Mouse (Mus musculus): Measurements from ENCODE around the gene L3mbtl2. TPM values are rescaled to one million over a fixed set of nuclear protein-coding genes. Genes with fewer than 3 reads are reported as not detected.

L3mbtl2 gene
- polyA plus RNA-seq, 1 experiment from 2014 or later = 9.2 TPM

DNA sequence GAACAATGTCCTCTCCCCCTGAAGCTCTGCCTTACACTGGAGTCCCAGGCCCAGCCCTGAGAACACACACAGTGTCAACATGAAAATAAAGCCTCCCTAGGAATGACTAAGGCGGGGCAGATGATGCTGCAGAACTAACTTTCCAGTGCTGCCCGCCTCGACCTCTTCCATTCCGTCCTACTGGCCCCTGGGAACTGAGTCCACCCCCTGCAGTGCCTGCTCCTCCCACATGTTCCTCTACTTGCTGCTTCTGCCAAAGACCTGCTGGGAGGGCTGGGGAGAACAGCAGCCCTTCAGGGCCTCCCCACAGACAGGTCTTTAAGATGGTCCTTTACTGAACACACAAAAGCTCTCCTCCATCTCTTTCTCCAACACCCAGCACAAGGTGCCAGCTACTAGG is 47.1 kb downstream of the L3mbtl2 start:
- Histone ChIP-seq H3K36me3 (ENCODE audit: control insufficient read depth, insufficient read depth, low read length) (peaks cover 45% of the 10 kb centered on the region), H3K4me2 (replicated peaks; ENCODE audit: low read depth) (no peak overlapping the region), H3K4me1 (replicated peaks; ENCODE audit: control insufficient read depth, insufficient read depth) (no peaks in the 10 kb centered on the region), H3K27ac (replicated peaks) (no peak overlapping the region), H3K27me3 (ENCODE audit: control insufficient read depth, insufficient read depth, low read length) (no peaks in the 10 kb centered on the region), H3K4me3 (ENCODE audit: low read depth, low read length) (no peak overlapping the region), H3K9ac (ENCODE audit: low read length) (no peak overlapping the region), H3K9me3 (ENCODE audit: control insufficient read depth, low read length) (no peaks in the 10 kb centered on the region)
- ATAC-seq (ENCODE audit: low FRiP score, low TSS enrichment) = peak; percentile 47; the same call in 1 of the 2 replicates
- TF ChIP-seq EP300 (optimal IDR thresholded peaks at IDR 0.05) = no peak
- no peak for TF ChIP-seq CTCF (IDR thresholded peaks at IDR 0.05; ENCODE audit: low read depth)
- no peak for DNase-seq (ENCODE audit: low spot score)
- 63% methylated on average over 4 of the region's 4 CpGs for WGBS

DNA sequence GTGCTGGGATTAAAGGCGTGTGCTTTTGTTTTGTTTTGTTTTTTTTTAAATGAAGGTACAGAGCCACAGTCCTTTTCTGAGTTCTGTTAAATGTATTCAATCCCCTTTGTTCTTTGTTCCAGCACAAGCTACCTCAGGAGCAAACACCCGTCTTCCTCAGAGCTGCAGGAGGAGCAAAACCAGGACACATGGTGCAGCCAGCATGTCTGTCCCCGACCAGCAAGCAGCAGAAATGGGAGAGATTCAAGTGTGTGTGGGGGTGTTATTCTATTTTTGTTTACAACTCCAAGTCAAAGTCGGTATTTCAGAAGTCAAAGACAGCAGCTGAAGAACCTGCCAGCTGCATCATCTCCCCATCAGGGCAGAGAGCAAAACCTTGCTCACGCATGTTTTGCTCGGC is 50.1 kb downstream of the L3mbtl2 start:
- Histone ChIP-seq H3K27me3 (ENCODE audit: control insufficient read depth, insufficient read depth, low read length) (no peaks in the 10 kb centered on the region), H3K9me3 (ENCODE audit: control insufficient read depth, low read length) (no peaks in the 10 kb centered on the region), H3K4me3 (ENCODE audit: low read depth, low read length) (no peak overlapping the region), H3K9ac (ENCODE audit: low read length) (no peak overlapping the region), H3K4me2 (replicated peaks; ENCODE audit: low read depth) (no peak overlapping the region), H3K4me1 (replicated peaks; ENCODE audit: control insufficient read depth, insufficient read depth) (no peaks in the 10 kb centered on the region), H3K27ac (replicated peaks) (no peak overlapping the region), H3K36me3 (ENCODE audit: control insufficient read depth, insufficient read depth, low read length) (peaks cover 56% of the 10 kb centered on the region)
- no peak for DNase-seq (ENCODE audit: low spot score)
- 76% methylated on average over 6 of the region's 6 CpGs for WGBS
- ATAC-seq (ENCODE audit: low FRiP score, low TSS enrichment) = no peak
- TF ChIP-seq EP300 (optimal IDR thresholded peaks at IDR 0.05) = no peak
- no peak for TF ChIP-seq CTCF (IDR thresholded peaks at IDR 0.05; ENCODE audit: low read depth)

DNA sequence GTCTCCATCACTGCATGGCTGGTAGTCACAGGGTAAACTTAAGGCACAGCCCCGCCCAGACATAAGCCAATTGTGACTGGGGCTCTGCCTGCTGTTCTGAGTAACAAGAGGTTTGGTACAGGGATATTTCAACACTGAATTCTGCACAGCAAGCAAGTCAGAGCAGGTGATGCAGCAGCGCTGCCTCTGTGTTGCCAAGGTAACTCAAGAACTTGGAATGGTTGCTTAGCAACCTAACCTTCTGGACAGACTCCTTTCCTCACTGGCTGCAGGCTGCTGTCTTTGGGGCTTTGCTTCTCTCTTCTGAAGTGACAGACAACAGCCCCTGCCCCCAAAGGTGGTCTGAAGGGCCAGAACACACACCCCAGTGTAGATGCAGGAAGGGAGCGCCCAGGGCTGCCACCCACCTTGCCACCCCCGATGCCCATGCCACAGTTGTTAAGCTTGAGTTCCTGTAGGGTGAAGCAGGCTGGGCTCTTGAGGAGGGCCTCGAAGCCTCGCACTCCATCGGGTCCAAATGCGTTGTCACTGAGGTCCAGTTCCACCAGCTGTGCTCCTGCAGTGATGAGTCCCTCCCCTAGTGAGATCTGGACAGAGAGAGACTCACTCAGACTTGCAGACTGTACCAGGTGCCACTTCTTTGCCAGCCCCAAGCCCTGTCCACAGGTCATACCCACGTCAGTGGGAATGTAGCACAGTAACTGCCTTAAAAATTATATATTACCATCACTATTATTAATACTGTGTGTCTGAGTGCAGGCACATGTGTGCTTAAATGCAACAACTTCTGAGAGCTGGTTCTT is 54.8 kb downstream of the L3mbtl2 start:
- Histone ChIP-seq H3K27me3 (ENCODE audit: control insufficient read depth, insufficient read depth, low read length) (no peaks in the 10 kb centered on the region), H3K36me3 (ENCODE audit: control insufficient read depth, insufficient read depth, low read length) (peaks cover 55% of the 10 kb centered on the region), H3K4me2 (replicated peaks; ENCODE audit: low read depth) (no peak overlapping the region), H3K4me3 (ENCODE audit: low read depth, low read length) (no peak overlapping the region), H3K4me1 (replicated peaks; ENCODE audit: control insufficient read depth, insufficient read depth) (no peaks in the 10 kb centered on the region), H3K9ac (ENCODE audit: low read length) (no peak overlapping the region), H3K9me3 (ENCODE audit: control insufficient read depth, low read length) (no peaks in the 10 kb centered on the region), H3K27ac (replicated peaks) (no peak overlapping the region)
- DNase-seq (ENCODE audit: low spot score) (no peak), ATAC-seq (ENCODE audit: low FRiP score, low TSS enrichment) (no peak)
- WGBS = 86% methylated on average over 9 of the region's 9 CpGs
- no peak for TF ChIP-seq CTCF (IDR thresholded peaks at IDR 0.05; ENCODE audit: low read depth)
- TF ChIP-seq EP300 (optimal IDR thresholded peaks at IDR 0.05) = no peak

DNA sequence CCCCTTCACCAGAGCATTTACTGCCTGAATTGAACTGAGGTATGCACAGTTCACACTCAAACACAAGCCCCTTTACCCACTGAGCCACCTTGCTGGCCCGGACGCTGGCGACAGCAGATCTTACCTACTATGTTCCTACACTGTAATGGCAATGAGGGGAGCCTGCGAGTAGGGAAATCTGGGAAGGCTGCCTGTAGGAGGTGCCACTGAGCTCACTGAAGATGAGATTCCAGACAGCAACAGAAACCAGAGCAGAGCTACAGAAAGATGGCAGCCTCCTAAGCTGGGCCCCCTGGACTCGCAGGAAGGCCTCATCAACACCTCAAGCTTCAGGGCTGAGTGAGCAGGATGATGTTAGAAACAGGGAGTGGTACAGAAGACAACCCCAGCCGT is 55.4 kb downstream of the L3mbtl2 start:
- TF ChIP-seq CTCF (IDR thresholded peaks at IDR 0.05; ENCODE audit: low read depth) (0 out of 2 replicates have a peak, but pooled peaks have one; percentile 11), EP300 (optimal IDR thresholded peaks at IDR 0.05) (no peak)

DNA sequence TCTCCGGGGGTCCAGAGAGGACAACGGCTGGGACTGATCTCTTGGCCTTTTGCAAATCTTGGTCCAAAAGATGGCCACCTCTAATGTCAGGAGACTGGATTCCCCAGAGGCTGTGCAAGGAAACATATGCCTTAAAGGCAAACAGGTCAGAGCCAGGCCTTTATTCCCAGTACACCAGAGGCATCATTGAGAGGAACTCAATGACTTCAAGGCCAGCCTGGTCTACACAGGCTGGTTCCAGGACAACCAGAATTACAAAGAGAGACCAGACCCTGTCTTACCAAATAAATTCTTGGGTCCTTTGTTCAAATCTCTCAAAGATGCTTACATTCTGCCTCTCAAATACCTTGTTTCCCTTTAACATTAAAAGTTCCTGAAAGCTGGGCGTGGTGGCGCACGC is 58.7 kb downstream of the L3mbtl2 start:
- no peak for TF ChIP-seq CTCF (IDR thresholded peaks at IDR 0.05; ENCODE audit: low read depth)
- no peaks in the 10 kb centered on the region for H3K27me3 ChIP-seq (ENCODE audit: control insufficient read depth, insufficient read depth, low read length)
- DNase-seq (ENCODE audit: low spot score) (no peak), ATAC-seq (ENCODE audit: low FRiP score, low TSS enrichment) (no peak)
- no peak overlapping the region for H3K4me3 ChIP-seq (ENCODE audit: low read depth, low read length)
- peaks cover 37% of the 10 kb centered on the region for H3K36me3 ChIP-seq (ENCODE audit: control insufficient read depth, insufficient read depth, low read length)
- no peak overlapping the region for H3K4me2 ChIP-seq (replicated peaks; ENCODE audit: low read depth)
- H3K4me1 ChIP-seq (replicated peaks; ENCODE audit: control insufficient read depth, insufficient read depth) = no peaks in the 10 kb centered on the region
- WGBS = 95% methylated on average over 5 of the region's 5 CpGs
- no peak overlapping the region for H3K27ac ChIP-seq (replicated peaks)
- no peak overlapping the region for H3K9ac ChIP-seq (ENCODE audit: low read length)
- no peaks in the 10 kb centered on the region for H3K9me3 ChIP-seq (ENCODE audit: control insufficient read depth, low read length)

More for the DNA sequence above, 55.4 kb downstream of the L3mbtl2 start:
- H3K9me3 ChIP-seq (ENCODE audit: control insufficient read depth, low read length) = no peaks in the 10 kb centered on the region
- DNase-seq (ENCODE audit: low spot score) (no peak), ATAC-seq (ENCODE audit: low FRiP score, low TSS enrichment) (no peak)
- H3K9ac ChIP-seq (ENCODE audit: low read length) = no peak overlapping the region
- 94% methylated on average over 6 of the region's 6 CpGs for WGBS
- H3K27me3 ChIP-seq (ENCODE audit: control insufficient read depth, insufficient read depth, low read length) = no peaks in the 10 kb centered on the region
- H3K36me3 ChIP-seq (ENCODE audit: control insufficient read depth, insufficient read depth, low read length) = peaks cover 56% of the 10 kb centered on the region
- no peak overlapping the region for H3K27ac ChIP-seq (replicated peaks)
- H3K4me2 ChIP-seq (replicated peaks; ENCODE audit: low read depth) = no peak overlapping the region
- H3K4me1 ChIP-seq (replicated peaks; ENCODE audit: control insufficient read depth, insufficient read depth) = no peaks in the 10 kb centered on the region
- H3K4me3 ChIP-seq (ENCODE audit: low read depth, low read length) = no peak overlapping the region

DNA sequence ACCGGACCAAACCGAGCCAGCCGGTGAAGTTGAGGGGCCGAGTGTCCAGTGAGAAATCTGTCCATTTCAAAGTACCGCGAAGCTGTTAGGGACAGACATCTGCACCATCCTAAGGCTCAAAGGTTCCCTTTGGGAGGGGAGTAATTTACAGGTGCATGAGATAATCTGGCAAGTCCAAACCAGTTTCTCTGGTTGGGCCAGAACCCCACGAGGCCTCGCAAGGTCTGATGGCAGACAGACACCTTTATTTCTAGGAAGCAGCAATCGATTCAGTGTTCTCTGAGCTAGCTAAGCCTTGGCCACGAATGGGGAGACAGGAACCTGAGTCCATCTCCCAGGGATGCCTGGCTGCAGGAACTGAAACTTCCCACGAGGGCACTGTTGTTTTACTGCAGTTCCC is 60.0 kb downstream of the L3mbtl2 start:
- Histone ChIP-seq H3K36me3 (ENCODE audit: control insufficient read depth, insufficient read depth, low read length) (peaks cover 33% of the 10 kb centered on the region), H3K9ac (ENCODE audit: low read length) (no peak overlapping the region), H3K4me1 (replicated peaks; ENCODE audit: control insufficient read depth, insufficient read depth) (peaks cover 2% of the 10 kb centered on the region; the same call in 1 of the 2 replicates), H3K27me3 (ENCODE audit: control insufficient read depth, insufficient read depth, low read length) (no peaks in the 10 kb centered on the region), H3K9me3 (ENCODE audit: control insufficient read depth, low read length) (no peaks in the 10 kb centered on the region), H3K27ac (replicated peaks) (0 out of 2 replicates have a peak overlapping the region, but pooled peaks have one; percentile 30), H3K4me3 (ENCODE audit: low read depth, low read length) (no peak overlapping the region), H3K4me2 (replicated peaks; ENCODE audit: low read depth) (no peak overlapping the region)
- DNase-seq (ENCODE audit: low spot score) (no peak), ATAC-seq (ENCODE audit: low FRiP score, low TSS enrichment) (no peak)
- TF ChIP-seq EP300 (optimal IDR thresholded peaks at IDR 0.05) = no peak
- no peak for TF ChIP-seq CTCF (IDR thresholded peaks at IDR 0.05; ENCODE audit: low read depth)
- WGBS = 77% methylated on average over 11 of the region's 11 CpGs

All from stomach, postnatal 0 days (tissue).